Mouse (Mus musculus): ENCODE results near the gene Cep295nl. TPM values are rescaled to one million over a fixed set of nuclear protein-coding genes. Genes with fewer than 3 reads are reported as not detected.
A peak's percentile ranks its signal among the peaks of the same experiment; 100 is the strongest.
"Not testable (repeated sequence)": the region's sequence is repeated elsewhere in the genome, so short reads cannot be mapped to it uniquely, and the experiment has no call there.

The Cep295nl gene
- polyA plus RNA-seq, 1 experiment from 2014 or later: 0.43 TPM

GRCm38 (mm10) chr11:118312132-118312723 is 30.1 kb downstream of the Cep295nl start:
- no peaks in the 10 kb centered on the region for H3K4me1 ChIP-seq
- WGBS: 84% methylated on average over 6 of the region's 6 CpGs
- H3K4me3 ChIP-seq: no peak overlapping the region
- no peak overlapping the region for H3K27ac ChIP-seq
- peaks cover 36% of the 10 kb centered on the region for H3K36me3 ChIP-seq
- no peak overlapping the region for H3K9ac ChIP-seq
- no peaks in the 10 kb centered on the region; the same call in 1 of the 2 replicates for H3K9me3 ChIP-seq
- H3K27me3 ChIP-seq (replicated peaks): no peaks in the 10 kb centered on the region
- no peak overlapping the region for H3K4me2 ChIP-seq (replicated peaks)
- no peak for ATAC-seq (ENCODE audit: low FRiP score, low read depth)

GRCm38 (mm10) chr11:118307962-118308361 is 34.3 kb downstream of the Cep295nl start:
- not testable (repeated sequence) for H3K9me3 ChIP-seq
- peaks cover 37% of the 10 kb centered on the region for H3K36me3 ChIP-seq

GRCm38 (mm10) chr11:118303959-118304358 is 38.3 kb downstream of the Cep295nl start:
- WGBS: 89% methylated on average over 4 of the region's 4 CpGs
- H3K36me3 ChIP-seq: peaks cover 21% of the 10 kb centered on the region
- not testable (repeated sequence) for H3K9me3 ChIP-seq; ATAC-seq (ENCODE audit: low FRiP score, low read depth); H3K4me1 ChIP-seq; H3K4me2 ChIP-seq (replicated peaks); H3K27me3 ChIP-seq (replicated peaks); H3K27ac ChIP-seq; H3K4me3 ChIP-seq; H3K9ac ChIP-seq

More at GRCm38 (mm10) chr11:118307962-118308361, 34.3 kb downstream of the Cep295nl start:
- H3K9ac ChIP-seq; H3K4me1 ChIP-seq; H3K27ac ChIP-seq; H3K4me2 ChIP-seq (replicated peaks); H3K4me3 ChIP-seq; H3K27me3 ChIP-seq (replicated peaks); ATAC-seq (ENCODE audit: low FRiP score, low read depth): not testable (repeated sequence)
- 84% methylated on average over 2 of the region's 2 CpGs for WGBS

- H3K9me3 ChIP-seq: no peaks in the 10 kb centered on the region
- H3K4me2 ChIP-seq (replicated peaks): no peak overlapping the region
- ATAC-seq (ENCODE audit: low FRiP score, low read depth): no peak
- no peak overlapping the region for H3K9ac ChIP-seq
- H3K4me3 ChIP-seq: no peak overlapping the region
- peaks cover 11% of the 10 kb centered on the region for H3K36me3 ChIP-seq
- H3K27me3 ChIP-seq (replicated peaks): no peaks in the 10 kb centered on the region
- WGBS: 69% methylated on average over 2 of the region's 2 CpGs
- no peak overlapping the region for H3K27ac ChIP-seq
- no peaks in the 10 kb centered on the region for H3K4me1 ChIP-seq
Observed at GRCm38 (mm10) chr11:118298810-118299209, 43.5 kb downstream of the Cep295nl start.

GRCm38 (mm10) chr11:118297967-118298366 is 44.3 kb downstream of the Cep295nl start:
- no peak for ATAC-seq (ENCODE audit: low FRiP score, low read depth)

GRCm38 (mm10) chr11:118295026-118295425 is 47.3 kb downstream of the Cep295nl start:
- Histone ChIP-seq H3K9me3 (no peaks in the 10 kb centered on the region), H3K27ac (no peak overlapping the region), H3K9ac (no peak overlapping the region), H3K36me3 (no peaks in the 10 kb centered on the region), H3K4me3 (no peak overlapping the region), H3K27me3 (replicated peaks) (no peaks in the 10 kb centered on the region), H3K4me2 (replicated peaks) (no peak overlapping the region), H3K4me1 (peaks cover 8% of the 10 kb centered on the region; the same call in 1 of the 2 replicates)
- 83% methylated on average over 2 of the region's 2 CpGs for WGBS
- no peak for ATAC-seq (ENCODE audit: low FRiP score, low read depth)

More at GRCm38 (mm10) chr11:118297967-118298366, 44.3 kb downstream of the Cep295nl start:
- Histone ChIP-seq H3K27ac (no peak overlapping the region), H3K9me3 (no peaks in the 10 kb centered on the region), H3K4me2 (replicated peaks) (no peak overlapping the region), H3K4me3 (no peak overlapping the region), H3K9ac (no peak overlapping the region), H3K27me3 (replicated peaks) (no peaks in the 10 kb centered on the region), H3K4me1 (no peaks in the 10 kb centered on the region), H3K36me3 (peaks cover 5% of the 10 kb centered on the region)
- 78% methylated on average over 3 of the region's 3 CpGs for WGBS

GRCm38 (mm10) chr11:118292671-118293070 is 49.6 kb downstream of the Cep295nl start:
- Histone ChIP-seq H3K4me2 (replicated peaks) (no peak overlapping the region), H3K4me1 (peaks cover 20% of the 10 kb centered on the region), H3K27me3 (replicated peaks) (no peaks in the 10 kb centered on the region), H3K27ac (no peak overlapping the region), H3K9me3 (no peaks in the 10 kb centered on the region), H3K36me3 (peaks cover under 1% of the 10 kb centered on the region; the same call in 1 of the 2 replicates), H3K4me3 (no peak overlapping the region), H3K9ac (no peak overlapping the region)
- WGBS: 79% methylated on average over 6 of the region's 6 CpGs
- ATAC-seq (ENCODE audit: low FRiP score, low read depth): no peak

- 1% methylated on average over 68 of the region's 68 CpGs for WGBS
Observed at GRCm38 (mm10) chr11:118289999-118290889, 52.1 kb downstream of the Cep295nl start, which contains the start of gene Usp36. Gene Usp36, minus strand, starts transcription at chr11:118290244.

GRCm38 (mm10) chr11:118289562-118289961 is 52.7 kb downstream of the Cep295nl start:
- under 1% methylated on average over 22 of the region's 22 CpGs for WGBS
- Histone ChIP-seq H3K4me1 (peaks cover 22% of the 10 kb centered on the region), H3K36me3 (peaks cover 32% of the 10 kb centered on the region), H3K9me3 (no peaks in the 10 kb centered on the region), H3K27me3 (replicated peaks) (no peaks in the 10 kb centered on the region), H3K4me3 (peak overlapping the region; percentile 89), H3K4me2 (replicated peaks) (peak overlapping the region; percentile 85), H3K27ac (peak overlapping the region; percentile 59; the same call in 1 of the 2 replicates), H3K9ac (peak overlapping the region; percentile 89)
- ATAC-seq (ENCODE audit: low FRiP score, low read depth): peak; percentile 53

More at GRCm38 (mm10) chr11:118289999-118290889, 52.1 kb downstream of the Cep295nl start, which contains the start of gene Usp36:
- H3K27me3 ChIP-seq (replicated peaks): no peaks in the 10 kb centered on the region
- H3K4me2 ChIP-seq (replicated peaks): peak within 1 kb of the TSS; percentile 85
- H3K4me1 ChIP-seq: peaks cover 22% of the 10 kb centered on the region
- H3K9me3 ChIP-seq: no peaks in the 10 kb centered on the region
- H3K36me3 ChIP-seq: peaks cover 25% of the 10 kb centered on the region
- H3K9ac ChIP-seq: peak within 1 kb of the TSS; percentile 89
- ATAC-seq (ENCODE audit: low FRiP score, low read depth): peak; percentile 99
- peak within 1 kb of the TSS; percentile 89 for H3K4me3 ChIP-seq
- H3K27ac ChIP-seq: peak within 1 kb of the TSS; percentile 59; the same call in 1 of the 2 replicates

- Histone ChIP-seq H3K9me3 (no peaks in the 10 kb centered on the region), H3K4me2 (replicated peaks) (peak overlapping the region; percentile 85), H3K36me3 (peaks cover 36% of the 10 kb centered on the region), H3K4me3 (peak overlapping the region; percentile 89), H3K27me3 (replicated peaks) (no peaks in the 10 kb centered on the region), H3K4me1 (peaks cover 22% of the 10 kb centered on the region), H3K9ac (peak overlapping the region; percentile 89), H3K27ac (no peak overlapping the region)
- ATAC-seq (ENCODE audit: low FRiP score, low read depth): no peak
- WGBS: 3% methylated on average over 16 of the region's 16 CpGs
Observed at GRCm38 (mm10) chr11:118289037-118289511, 53.2 kb downstream of the Cep295nl start.

- 94% methylated on average over 9 of the region's 9 CpGs for WGBS
- H3K36me3 ChIP-seq: peaks cover 51% of the 10 kb centered on the region
Observed at GRCm38 (mm10) chr11:118287573-118287972, 54.7 kb downstream of the Cep295nl start.

GRCm38 (mm10) chr11:118286434-118286833 is 55.9 kb downstream of the Cep295nl start:
- WGBS: 94% methylated on average over 9 of the region's 9 CpGs
- no peak overlapping the region for H3K4me3 ChIP-seq
- H3K36me3 ChIP-seq: peaks cover 63% of the 10 kb centered on the region

More at GRCm38 (mm10) chr11:118287573-118287972, 54.7 kb downstream of the Cep295nl start:
- Histone ChIP-seq H3K4me2 (replicated peaks) (no peak overlapping the region), H3K9me3 (no peaks in the 10 kb centered on the region), H3K9ac (no peak overlapping the region), H3K4me1 (peaks cover 22% of the 10 kb centered on the region), H3K27me3 (replicated peaks) (no peaks in the 10 kb centered on the region), H3K27ac (no peak overlapping the region), H3K4me3 (no peak overlapping the region)
- no peak for ATAC-seq (ENCODE audit: low FRiP score, low read depth)

More at GRCm38 (mm10) chr11:118286434-118286833, 55.9 kb downstream of the Cep295nl start:
- Histone ChIP-seq H3K27me3 (replicated peaks) (no peaks in the 10 kb centered on the region), H3K4me2 (replicated peaks) (no peak overlapping the region), H3K4me1 (peaks cover 22% of the 10 kb centered on the region), H3K27ac (no peak overlapping the region), H3K9ac (no peak overlapping the region), H3K9me3 (no peaks in the 10 kb centered on the region)
- ATAC-seq (ENCODE audit: low FRiP score, low read depth): no peak
